Mouse (Mus musculus) gastrocnemius, adult 8-10 months (tissue): ENCODE measurements around the gene Tmem254a. TPM values are rescaled to one million over a fixed set of nuclear protein-coding genes. Genes with fewer than 3 reads are reported as not detected.
"Not testable (repeated sequence)": the region's sequence is repeated elsewhere in the genome, so short reads cannot be mapped to it uniquely, and the experiment has no call there.

Experiments
- DNase-seq, 2 experiments: peaks; one replicate each; pipeline ENCODE4 v3.0.0; 2022; ENCODE audit warnings: low spot score in 2 of 2
- total RNA-seq, 4 experiments: library from RNA; stranded (reverse); gene quantifications; 2 replicates each; pipeline ENCODE4 v1.2.4; 2022

The Tmem254a gene
- total RNA-seq = under 1 TPM in 2 of 4 experiments, not detected in 2; 0.19 to 0.59 TPM

DNA sequence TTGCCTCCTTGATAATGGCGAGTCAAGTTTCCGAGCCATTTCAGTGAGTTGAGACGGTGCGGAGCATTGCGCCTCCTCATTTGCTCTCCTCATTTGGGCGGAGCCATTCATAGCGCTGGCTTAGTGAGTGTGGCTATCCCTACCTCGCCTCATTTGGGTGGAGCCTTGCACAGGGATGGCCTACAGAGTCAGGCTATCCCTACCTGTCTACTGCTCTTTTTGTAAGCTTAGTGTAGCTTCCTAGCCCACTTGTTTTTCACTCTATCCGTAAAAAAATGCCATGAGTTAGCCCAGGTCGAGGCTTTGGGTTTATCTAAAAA is at the start of gene Tmem254a:
TSS of gene Tmem254a (minus strand) at position 111 of the 320 bp plus-strand sequence.
- not testable (repeated sequence) for DNase-seq

DNA sequence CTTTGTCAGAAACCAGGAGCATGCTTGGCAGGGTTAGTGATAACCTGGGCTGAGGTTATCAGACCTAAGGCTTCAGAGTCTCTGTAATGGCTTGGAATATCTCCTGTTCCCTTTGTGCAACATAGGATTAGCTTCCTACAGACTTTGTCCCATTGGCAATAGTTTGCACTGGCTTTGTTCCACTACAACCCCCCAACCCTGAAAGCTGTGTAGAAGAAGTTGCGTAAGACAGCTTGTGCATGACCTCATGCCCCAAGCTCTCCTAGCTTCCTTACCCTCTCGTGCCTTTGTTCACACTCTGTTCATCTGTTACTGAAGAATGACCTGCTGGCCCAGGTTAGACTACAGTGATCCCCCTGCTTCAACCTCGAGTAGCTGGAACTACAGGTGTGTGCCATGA is 30.4 kb upstream of the Tmem254a start:
- DNase-seq = not testable (repeated sequence)

DNA sequence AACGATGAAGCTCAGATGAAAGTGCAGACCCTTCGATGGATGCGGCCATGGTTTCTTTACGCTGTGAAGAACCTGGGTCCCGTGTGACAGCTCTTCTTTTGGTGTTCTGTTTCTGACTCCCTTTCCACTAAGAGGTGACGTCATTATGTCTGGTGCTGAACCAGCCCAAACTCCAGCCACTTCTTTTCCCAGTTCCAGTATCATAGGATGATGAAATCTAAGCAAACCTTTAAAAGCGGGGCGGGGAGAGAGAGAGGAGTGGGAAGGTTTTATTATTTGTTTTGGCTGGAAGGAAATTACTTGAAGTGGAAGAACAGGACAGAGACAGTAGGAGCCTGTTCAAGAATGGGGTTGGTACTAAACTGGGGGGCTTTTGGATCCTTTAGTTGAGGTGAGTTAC is 10.5 kb upstream of the Tmem254a start, which contains the start of gene Cphx1:
TSS of gene Cphx1 (plus strand) at position 301 of the 400 bp plus-strand sequence.
- DNase-seq = not testable (repeated sequence)

DNA sequence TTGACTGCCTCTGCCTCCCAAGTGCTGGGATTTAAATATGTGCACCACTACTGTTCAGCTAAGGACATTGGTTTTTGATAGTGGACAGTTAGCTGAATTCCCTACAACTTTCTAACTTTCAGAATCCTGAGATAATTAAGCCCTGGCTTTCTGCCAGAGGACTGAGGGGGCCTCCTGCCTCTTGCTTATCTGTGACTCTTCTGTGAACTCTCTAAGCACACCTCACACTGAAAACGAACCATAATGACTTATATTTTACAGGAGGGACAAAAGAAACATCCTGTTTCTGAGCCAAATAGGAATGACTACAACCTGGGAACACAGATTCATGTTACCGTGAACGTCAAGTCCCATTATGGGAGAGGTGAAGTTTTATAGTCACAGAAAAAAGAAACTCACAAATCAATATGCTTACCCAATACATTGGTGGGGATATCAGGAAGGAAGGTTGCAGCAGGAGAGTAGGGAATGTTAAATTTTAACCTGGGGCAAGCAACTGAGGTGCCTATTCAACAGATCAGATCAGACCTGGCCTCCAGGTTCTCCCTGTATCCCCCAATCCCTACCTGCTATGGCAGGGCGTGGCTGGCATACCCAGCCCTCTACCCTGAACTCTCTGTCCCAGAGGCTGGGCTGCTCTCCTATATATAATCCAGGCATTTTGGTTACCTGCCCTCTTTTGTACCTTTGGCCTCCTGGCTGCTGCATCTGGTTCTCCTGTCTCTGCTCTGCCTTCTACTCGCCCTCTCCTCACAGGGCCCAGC is 9.6 kb upstream of the Tmem254a start:
- not testable (repeated sequence) for DNase-seq

DNA sequence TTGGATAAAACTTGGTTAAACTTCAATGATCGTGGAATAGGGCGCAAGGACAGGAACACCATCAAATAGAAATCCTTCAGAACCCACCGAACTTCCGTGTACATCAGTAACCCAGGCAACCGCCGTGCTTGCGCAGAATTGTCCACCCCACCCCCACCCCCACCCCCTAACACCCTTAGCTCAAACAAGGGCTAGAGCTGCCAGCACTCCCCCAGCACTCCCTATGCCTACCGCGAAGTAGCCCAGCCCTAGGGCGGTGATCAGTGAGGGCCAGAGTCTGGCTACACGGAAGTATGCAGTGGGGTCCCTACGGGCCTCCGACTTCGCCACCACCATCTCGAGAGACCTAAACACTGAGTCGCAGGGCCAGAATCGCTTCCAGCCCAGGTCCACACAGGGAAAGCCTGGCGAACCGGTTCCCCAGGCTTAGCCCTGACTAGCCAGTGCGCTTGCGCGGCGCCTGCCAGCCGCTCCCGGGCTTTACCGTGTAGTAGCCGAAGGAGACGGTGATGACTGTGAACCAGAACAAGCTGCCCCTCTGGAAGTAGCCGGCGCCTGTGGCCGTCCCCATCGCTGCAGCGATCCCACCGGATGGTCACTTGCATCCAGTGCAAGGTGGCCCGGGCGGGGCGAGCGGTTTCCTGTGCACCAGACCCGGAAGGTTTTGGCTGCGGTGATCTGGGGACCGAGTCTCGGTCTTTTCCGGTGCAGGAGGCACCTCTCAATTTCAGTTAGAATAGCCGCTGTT is 484 bp downstream of the Tmem254a start:
- DNase-seq = not testable (repeated sequence)

DNA sequence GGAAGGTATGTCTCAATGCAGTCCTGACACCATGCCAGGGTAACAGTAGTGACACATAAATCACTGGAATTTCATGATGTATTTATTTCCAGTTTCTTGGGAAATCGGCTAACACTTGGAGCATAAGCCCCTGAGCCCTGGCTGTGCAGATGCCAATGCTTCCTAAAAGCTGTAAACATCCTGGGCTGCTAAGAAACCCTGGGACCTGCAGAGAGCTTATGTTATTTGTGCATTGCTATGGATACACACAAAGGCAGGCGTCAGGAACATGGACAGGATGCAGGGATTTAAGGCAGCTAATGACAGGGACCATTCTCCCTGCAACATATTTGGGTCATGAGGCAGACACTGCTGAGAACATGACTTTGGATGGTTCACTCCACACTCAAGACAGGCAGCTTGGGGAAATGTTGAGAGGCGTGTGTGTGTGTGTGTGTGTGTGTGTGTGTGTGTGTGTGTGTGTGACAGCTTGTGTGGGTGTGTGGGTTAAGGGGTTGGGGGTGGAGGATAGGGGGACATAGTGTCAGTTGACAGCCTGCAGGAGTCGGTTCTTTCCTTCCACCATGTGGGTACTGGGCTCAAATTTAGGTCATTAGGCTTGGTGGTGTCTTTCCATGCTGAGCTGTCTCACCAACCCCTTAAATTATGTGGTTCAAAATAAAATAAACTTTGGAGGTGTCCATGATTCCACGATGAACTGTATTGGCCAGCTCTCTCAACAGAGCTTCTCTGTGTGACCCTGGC is 8.9 kb downstream of the Tmem254a start:
- DNase-seq = not testable (repeated sequence)

DNA sequence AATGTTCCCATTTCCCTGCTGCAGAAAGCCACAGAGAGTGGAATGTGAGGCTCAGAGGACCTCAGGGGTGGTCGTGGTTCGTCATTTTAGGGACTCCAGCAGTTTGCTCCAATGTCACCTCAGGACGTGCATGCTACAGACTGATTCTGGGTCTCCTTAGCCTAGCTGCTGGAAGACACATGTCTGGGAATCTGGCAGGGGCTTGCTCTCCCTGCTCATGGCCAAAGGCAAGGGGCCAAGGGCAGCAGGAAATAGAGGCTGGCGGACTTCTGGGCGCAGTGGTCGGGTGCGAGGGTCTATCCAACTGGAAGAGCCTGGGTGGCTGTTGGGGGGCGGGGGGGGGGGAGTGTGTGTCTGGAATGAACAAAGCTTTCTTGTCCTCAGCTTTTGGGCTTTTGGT is 18.5 kb downstream of the Tmem254a start:
- not testable (repeated sequence) for DNase-seq

DNA sequence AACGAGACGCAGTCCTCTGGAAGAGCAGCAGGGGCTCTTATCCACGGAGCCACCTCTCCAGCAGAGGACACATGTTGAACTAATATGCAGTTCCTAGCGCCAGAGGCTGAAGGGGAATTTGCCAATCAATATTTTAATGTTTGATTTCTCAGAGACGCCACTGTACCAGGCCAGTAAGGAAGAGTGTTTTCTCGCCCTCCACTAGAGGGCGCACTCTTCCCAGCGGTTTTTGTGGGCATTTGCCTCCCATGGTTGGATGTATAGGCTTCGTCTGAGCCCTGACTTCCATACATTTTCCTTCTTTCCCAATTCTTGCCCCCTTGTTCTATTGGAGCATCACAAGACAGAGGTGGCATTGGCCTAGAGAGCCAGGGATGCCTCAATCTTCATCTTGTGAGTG is 20.2 kb downstream of the Tmem254a start:
- DNase-seq = not testable (repeated sequence)

DNA sequence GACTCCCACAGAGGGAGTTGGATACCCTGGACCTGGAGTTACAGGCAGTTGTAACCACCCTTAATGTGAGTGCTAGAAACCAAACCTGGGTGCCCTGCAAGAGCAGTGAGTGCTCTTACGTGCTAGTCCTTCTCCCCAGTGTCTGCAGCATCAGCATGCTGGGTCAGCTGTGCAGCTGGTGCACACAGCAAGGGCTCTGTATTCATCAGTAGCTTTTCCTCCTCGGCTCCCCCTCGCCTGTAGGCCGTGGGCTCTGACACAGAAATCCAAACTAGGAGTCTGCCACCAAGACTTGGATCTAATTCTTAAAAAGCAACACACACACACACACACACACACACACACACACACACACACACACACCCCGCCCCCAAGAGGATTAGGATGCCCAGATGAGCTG is 22.2 kb downstream of the Tmem254a start:
- DNase-seq = not testable (repeated sequence)

DNA sequence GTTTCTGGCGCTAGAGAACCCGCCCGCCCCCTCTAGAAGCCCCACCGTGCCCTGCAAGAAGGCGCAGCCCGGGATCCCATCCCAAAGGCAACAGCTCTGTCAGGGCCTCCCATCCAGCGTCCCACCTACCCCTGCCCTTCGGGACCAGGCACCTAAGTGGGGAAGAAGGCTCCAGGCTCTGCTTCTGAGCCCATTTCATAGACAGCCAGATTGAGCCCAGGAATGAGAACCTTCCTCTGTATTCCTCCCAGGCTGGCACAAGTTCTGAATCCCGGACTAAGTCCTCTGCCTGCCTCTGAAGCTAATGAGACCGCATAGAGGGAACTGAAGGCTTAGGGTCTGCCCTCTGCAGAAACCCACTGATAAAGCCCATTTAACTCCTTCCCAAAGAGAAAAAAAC is 24.5 kb downstream of the Tmem254a start, which contains the start of gene Plac9a:
TSS of gene Plac9a (minus strand) at position 101 of the 400 bp plus-strand sequence.
- DNase-seq = not testable (repeated sequence)

DNA sequence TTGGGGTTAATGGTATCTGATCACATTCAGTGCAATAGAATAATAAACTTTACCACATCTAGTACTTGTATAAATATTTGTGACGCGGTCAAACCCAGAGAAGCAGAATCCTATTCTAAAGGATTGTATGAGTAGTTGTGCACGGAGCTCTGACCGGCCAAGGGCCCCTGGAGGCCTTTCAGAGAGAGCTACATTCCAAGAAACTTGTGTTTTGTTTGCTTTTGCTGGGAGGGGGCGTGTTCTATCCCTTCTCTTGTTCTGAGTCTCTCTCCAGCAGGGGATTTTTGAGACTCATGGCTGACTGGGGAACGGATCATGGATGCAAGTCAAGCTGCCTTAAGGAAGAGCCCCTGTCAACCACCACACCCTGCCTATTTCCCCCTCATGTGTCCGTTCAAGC is 31.8 kb downstream of the Tmem254a start:
- not testable (repeated sequence) for DNase-seq

DNA sequence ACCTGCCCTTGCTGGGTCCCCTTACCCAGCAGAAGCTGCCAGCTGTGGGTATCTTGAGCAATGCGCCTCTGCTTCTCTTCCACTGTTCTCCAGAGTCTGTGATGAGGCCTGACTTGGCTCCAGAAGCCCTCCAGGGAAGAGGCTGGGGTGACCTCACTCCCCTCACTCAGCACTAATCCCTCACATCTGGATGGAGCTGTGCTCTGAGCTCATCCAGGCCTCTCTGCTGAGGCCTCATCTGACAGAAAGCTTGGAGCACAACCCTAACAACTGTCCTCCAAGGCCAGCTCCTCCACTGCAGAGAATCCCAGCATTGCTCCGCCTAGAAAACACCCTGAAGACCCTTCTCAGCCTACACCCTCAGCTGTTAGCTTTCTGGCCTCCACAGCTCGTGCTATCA is 32.9 kb downstream of the Tmem254a start:
- not testable (repeated sequence) for DNase-seq

DNA sequence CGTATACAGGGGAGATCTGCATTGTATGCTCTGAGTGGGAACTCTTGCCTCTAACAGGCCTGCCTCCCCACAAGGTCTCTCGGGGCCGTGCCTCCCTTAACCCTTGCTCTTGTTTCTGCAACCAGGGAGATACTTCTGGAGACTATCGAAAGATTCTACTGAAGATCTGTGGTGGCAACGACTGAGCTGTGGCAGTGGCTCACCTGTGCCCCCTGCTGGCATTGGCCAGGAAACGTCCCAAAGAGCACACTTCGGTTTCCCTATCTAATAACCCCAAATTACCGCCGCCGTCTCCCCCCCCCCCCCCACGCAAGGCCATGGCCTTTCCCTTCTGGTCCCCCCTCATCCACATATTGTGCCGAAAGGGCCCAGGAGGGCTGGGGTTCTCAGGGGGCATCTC is 41.6 kb downstream of the Tmem254a start:
- not testable (repeated sequence) for DNase-seq

DNA sequence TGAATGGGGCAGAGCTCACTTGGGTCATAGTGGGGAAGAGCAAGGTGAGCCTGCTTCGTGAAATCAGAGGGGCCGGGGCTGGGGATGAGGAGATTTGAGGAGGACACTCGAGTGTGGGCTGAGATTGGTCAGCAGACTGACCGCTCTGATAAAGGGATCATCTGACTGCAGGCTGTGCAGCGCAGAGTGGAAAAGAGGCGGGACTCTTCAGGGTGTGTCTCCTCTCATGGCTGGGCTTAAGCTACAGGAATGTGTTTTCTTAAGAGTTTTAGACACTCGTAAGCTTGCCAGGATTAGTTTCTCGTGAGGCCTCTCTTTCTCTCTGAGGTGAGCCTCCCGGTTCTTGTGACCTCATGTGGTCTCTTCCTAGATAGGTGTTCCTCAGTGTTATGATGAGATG is 45.7 kb downstream of the Tmem254a start:
- not testable (repeated sequence) for DNase-seq

DNA sequence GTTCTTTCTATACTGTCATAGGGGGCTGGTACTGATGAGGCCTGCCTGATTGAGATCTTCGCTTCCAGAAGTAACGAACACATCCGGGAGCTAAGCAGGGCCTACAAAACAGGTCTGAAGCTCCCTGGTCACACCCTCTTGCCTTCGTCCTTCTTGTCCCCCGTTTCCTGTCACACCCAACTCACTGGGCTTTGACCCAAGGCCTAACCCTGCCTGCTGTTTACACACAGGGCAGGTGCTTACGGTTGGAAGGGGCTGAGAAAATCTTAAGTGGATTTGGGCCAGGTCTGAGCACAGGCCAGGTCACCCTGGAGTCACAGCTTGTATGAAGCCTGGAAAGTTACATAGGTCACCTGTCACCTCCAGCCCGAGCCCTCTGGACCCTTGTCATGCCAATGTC is 50.8 kb downstream of the Tmem254a start:
- DNase-seq = not testable (repeated sequence)

Other genes starting within 250 kb of the Tmem254a start
- gene Ppif, start 233.5 kb downstream of the Tmem254a start, total RNA-seq = 10 to 100 TPM; 22.9 to 29.3 (median 28.8) TPM
- 10 to 100 TPM; 54.4 to 82.7 (median 64.0) TPM for gene Zcchc24, start 158.6 kb downstream of the Tmem254a start, total RNA-seq
- 100 to 1,000 TPM in 3 of 4 experiments, 10 to 100 TPM in 1; 92.4 to 119 (median 105) TPM for gene Anxa11, start 85.5 kb downstream of the Tmem254a start, total RNA-seq
- 1 to 10 TPM; 1.3 to 2.3 (median 1.7) TPM for gene Plac9a, start 24.6 kb downstream of the Tmem254a start, total RNA-seq
- not detected for gene Cphx1, start 10.6 kb upstream of the Tmem254a start, total RNA-seq
- not detected for gene Duxbl1, start 50.9 kb upstream of the Tmem254a start, total RNA-seq
- gene Gm9780, start 115.0 kb upstream of the Tmem254a start, total RNA-seq = 10 to 100 TPM in 2 of 4 experiments, 1 to 10 TPM in 2; 4.0 to 15.3 (median 11.3) TPM
- gene Tmem254c, start 139.7 kb upstream of the Tmem254a start, total RNA-seq = 1 to 10 TPM; 1.0 to 2.1 (median 1.7) TPM
- not detected for gene Cphx2, start 153.8 kb upstream of the Tmem254a start, total RNA-seq
- gene Cphx3, start 154.6 kb upstream of the Tmem254a start, total RNA-seq = not detected
- not detected for gene Duxbl2, start 190.7 kb upstream of the Tmem254a start, total RNA-seq